Mouse (Mus musculus) cerebellum, postnatal 25 days (tissue): ENCODE results near the gene Mkrn1.
"Not testable (repeated sequence)": the region's sequence is repeated elsewhere in the genome, so short reads cannot be mapped to it uniquely, and the experiment has no call there.

Experiments used
- DNase-seq, 2 experiments: peaks; one replicate each; pipeline ENCODE4 v3.0.0; 2021; ENCODE audit warnings: mixed read lengths in 2 of 2

The Mkrn1 gene

GRCm38 (mm10) chr6:39429007-39429788 is 8.9 kb upstream of the Mkrn1 start:
- DNase-seq = no peak

GRCm38 (mm10) chr6:39427276-39428003 is 7.2 kb upstream of the Mkrn1 start:
- no peak for DNase-seq

GRCm38 (mm10) chr6:39426725-39427124 is 6.5 kb upstream of the Mkrn1 start:
- no peak for DNase-seq

- DNase-seq = no peak
Measured at GRCm38 (mm10) chr6:39425181-39425580, 4.9 kb upstream of the Mkrn1 start.

- no peak for DNase-seq
Measured at GRCm38 (mm10) chr6:39423686-39424085, 3.4 kb upstream of the Mkrn1 start.

GRCm38 (mm10) chr6:39423130-39423551 is 2.9 kb upstream of the Mkrn1 start:
- DNase-seq = no peak

GRCm38 (mm10) chr6:39420867-39421266 is 605 bp upstream of the Mkrn1 start:
- no peak for DNase-seq

GRCm38 (mm10) chr6:39419386-39419850 is 844 bp downstream of the Mkrn1 start:
- DNase-seq = no peak

GRCm38 (mm10) chr6:39416654-39417053 is 3.6 kb downstream of the Mkrn1 start:
- not testable (repeated sequence) for DNase-seq

- DNase-seq = peak; percentile 71 to 86
Measured at GRCm38 (mm10) chr6:39415762-39416161, 4.5 kb downstream of the Mkrn1 start.

- no peak for DNase-seq
Measured at GRCm38 (mm10) chr6:39414106-39414505, 6.2 kb downstream of the Mkrn1 start.

- no peak for DNase-seq
Measured at GRCm38 (mm10) chr6:39406480-39406879, 13.8 kb downstream of the Mkrn1 start.

GRCm38 (mm10) chr6:39403136-39403535 is 17.1 kb downstream of the Mkrn1 start:
- DNase-seq = peak; percentile 40 to 43

- DNase-seq = peak in 1 of 2 experiments; percentile 45
Measured at GRCm38 (mm10) chr6:39400343-39400742, 19.9 kb downstream of the Mkrn1 start.

- DNase-seq = no peak
Measured at GRCm38 (mm10) chr6:39398342-39398741, 21.9 kb downstream of the Mkrn1 start.

GRCm38 (mm10) chr6:39397046-39397445 is 23.2 kb downstream of the Mkrn1 start:
- no peak for DNase-seq

GRCm38 (mm10) chr6:39395916-39396315 is 24.3 kb downstream of the Mkrn1 start:
- peak; percentile 40 to 46 for DNase-seq

- no peak for DNase-seq
Measured at GRCm38 (mm10) chr6:39395471-39395870, 24.8 kb downstream of the Mkrn1 start.

- DNase-seq = peak in 1 of 2 experiments; percentile 60
Measured at GRCm38 (mm10) chr6:39389988-39390387, 30.3 kb downstream of the Mkrn1 start.

GRCm38 (mm10) chr6:39381125-39381880 is 39.0 kb downstream of the Mkrn1 start, which contains the start of gene Rab19:
Gene Rab19, plus strand, starts transcription at chr6:39381175.
- no peak for DNase-seq

- no peak for DNase-seq
Measured at GRCm38 (mm10) chr6:39380276-39380675, 40.0 kb downstream of the Mkrn1 start.

- no peak for DNase-seq
Measured at GRCm38 (mm10) chr6:39379749-39380148, 40.5 kb downstream of the Mkrn1 start.

GRCm38 (mm10) chr6:39379224-39379623 is 41.0 kb downstream of the Mkrn1 start:
- no peak for DNase-seq
